15 mouse cellular contexts compared by ENCODE assay signal in the genomic region with DNA sequence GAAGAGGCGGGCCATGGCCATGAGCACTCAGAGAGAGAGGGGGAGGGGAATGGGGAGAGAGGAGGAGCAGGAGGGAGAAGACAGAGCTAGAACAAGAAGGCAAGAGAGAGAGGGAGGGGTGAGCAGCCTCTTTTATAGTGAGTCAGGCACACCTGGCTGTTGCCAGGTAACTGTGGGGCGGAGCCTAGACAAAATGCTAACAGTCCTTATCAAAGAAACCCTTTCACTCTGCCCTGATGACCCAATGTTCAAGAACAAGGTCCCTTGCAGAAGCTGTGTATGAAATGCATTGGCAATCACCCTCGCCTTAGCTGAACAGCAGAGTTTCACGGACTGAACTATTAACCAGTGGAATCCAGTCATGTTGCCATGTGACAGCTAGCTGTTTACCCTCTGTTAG.
"Had no signal": no experiment of that assay in that cellular context is flagged by ENCODE, and none has a peak within 500 bp of the region (broad histone marks: within the 10 kb centered on the region; RNA-seq: fewer than 3 reads in every experiment).

No protein-coding gene starts in this region.

- H3K9me3 ChIP-seq: limb, embryonic 13.5 days; liver, embryonic 15.5 days; midbrain, embryonic 15.5 days; neural tube, embryonic 13.5 days had no signal

- H3K36me3 ChIP-seq: limb, embryonic 13.5 days; liver, embryonic 15.5 days; midbrain, embryonic 15.5 days; neural tube, embryonic 13.5 days had no signal

- H3K4me1 ChIP-seq: limb, embryonic 13.5 days; liver, embryonic 15.5 days; megakaryocyte, embryonic 14.5 days; midbrain, embryonic 15.5 days had no signal

- DNase-seq: kidney, adult 18-20 months; kidney, postnatal 10 days; kidney, postnatal 4 days; left cerebral cortex, postnatal 4 days; right cerebral cortex, postnatal 4 days; spleen, adult 18-20 months; thymus, postnatal 14 days had no signal

- H3K9ac ChIP-seq: limb, embryonic 13.5 days; liver, embryonic 15.5 days; midbrain, embryonic 15.5 days; neural tube, embryonic 13.5 days had no signal

- ATAC-seq: midbrain, embryonic 15.5 days had no signal

- H3K4me2 ChIP-seq: limb, embryonic 13.5 days; liver, embryonic 15.5 days; midbrain, embryonic 11.5 days; midbrain, embryonic 15.5 days; neural tube, embryonic 13.5 days had no signal

- H3K27ac ChIP-seq: layer of hippocampus, adult 2 months; limb, embryonic 13.5 days; liver, embryonic 15.5 days; macrophage; midbrain, embryonic 15.5 days; neural tube, embryonic 13.5 days had no signal

- H3K27me3 ChIP-seq: limb, embryonic 13.5 days; liver, embryonic 15.5 days; megakaryocyte, embryonic 14.5 days; midbrain, embryonic 15.5 days; neural tube, embryonic 13.5 days had no signal

- H3K4me3 ChIP-seq: layer of hippocampus, adult 2 months; limb, embryonic 13.5 days; liver, embryonic 15.5 days; megakaryocyte, embryonic 14.5 days; midbrain, embryonic 15.5 days; neural tube, embryonic 13.5 days had no signal
